Mouse (Mus musculus) bone marrow, adult 2 months (tissue): ENCODE measurements around the gene Lrfn2.

Experiments used
- CTCF ChIP-seq: fragments of 200-500 bp; IDR thresholded peaks from 2 replicates; pipeline ENCODE4 v1.5.1; 2011; ENCODE audit warnings: low read length, control low read depth; ENCODE audit not compliant: control insufficient read depth, insufficient read depth
- POLR2A ChIP-seq: fragments of 200-500 bp; IDR thresholded peaks from 2 replicates; pipeline ENCODE4 v1.6.1; 2011; ENCODE audit warnings: low read depth, mild to moderate bottlenecking, control low read depth, low read length, borderline replicate concordance; ENCODE audit not compliant: control insufficient read depth

DNA sequence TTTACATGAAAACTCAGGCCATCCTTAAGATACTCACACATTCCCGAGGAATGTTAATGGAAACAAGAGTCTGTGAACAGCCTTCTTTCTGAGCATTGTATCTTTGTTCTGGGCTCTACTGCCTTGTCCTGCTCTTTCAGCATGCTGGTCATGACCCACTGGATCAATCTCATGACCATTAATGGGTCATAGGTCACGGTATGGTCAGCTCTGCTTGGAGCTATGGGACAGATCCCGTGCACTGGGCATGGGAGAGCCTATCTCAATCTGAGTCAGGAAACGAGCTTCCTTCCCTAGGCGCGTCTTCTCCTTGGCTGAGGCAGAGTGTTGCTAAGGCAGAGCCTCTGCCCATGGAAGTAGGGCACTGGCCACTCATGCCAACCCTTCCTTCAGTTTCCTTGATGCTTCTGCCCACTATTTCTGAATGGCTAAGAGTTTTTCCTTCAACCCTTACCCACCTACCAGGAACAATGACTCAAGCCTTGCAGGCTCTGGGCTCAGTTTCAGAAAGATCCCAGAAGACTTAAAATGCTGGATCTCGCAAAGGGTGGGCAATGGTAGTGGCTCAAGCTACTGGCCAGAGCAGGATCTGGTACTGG, 24.0 kb downstream of the Lrfn2 start:
- no peak for TF ChIP-seq CTCF
- TF ChIP-seq POLR2A: no peak
